Mouse (Mus musculus) ES-E14 (cell line): ENCODE measurements around the gene Mrm2.

Experiments
- CHD2 ChIP-seq: IDR thresholded peaks from 2 replicates; pipeline ENCODE4 v1.6.1; 2014; ENCODE audit warnings: mild to moderate bottlenecking, low read depth, low read length, inconsistent platforms
- HCFC1 ChIP-seq: IDR thresholded peaks from 2 replicates; pipeline ENCODE4 v1.6.1; 2012; ENCODE audit warnings: low read length, inconsistent platforms, borderline replicate concordance; ENCODE audit not compliant: insufficient read depth
- MAFK ChIP-seq: IDR thresholded peaks from 2 replicates; pipeline ENCODE4 v1.6.1; 2014; ENCODE audit warnings: mild to moderate bottlenecking, low read depth, low read length, inconsistent platforms; ENCODE audit not compliant: insufficient read depth
- ZC3H11A ChIP-seq: IDR thresholded peaks from 2 replicates; pipeline ENCODE4 v1.6.1; 2012; ENCODE audit warnings: low read depth, mild to moderate bottlenecking, inconsistent platforms, low read length, borderline replicate concordance
- ZNF384 ChIP-seq: IDR thresholded peaks from 2 replicates; pipeline ENCODE4 v1.6.1; 2012; ENCODE audit warnings: low read depth, low read length, inconsistent platforms

- TF ChIP-seq ZC3H11A (no peak), HCFC1 (no peak), ZNF384 (no peak), CHD2 (no peak), MAFK (no peak)
Observed at GRCm38 (mm10) chr5:140370446-140371254, 39.0 kb upstream of the Mrm2 start.
